Mouse (Mus musculus) megakaryocyte, embryonic 14.5 days (primary cell): ENCODE results near the gene Cmas. TPM values are rescaled to one million over a fixed set of nuclear protein-coding genes. Genes with fewer than 3 reads are reported as not detected.

Source experiments
- H3K27me3 ChIP-seq: replicated peaks from 2 replicates; pipeline ENCODE3; 2012; ENCODE audit warnings: inconsistent platforms
- H3K36me3 ChIP-seq: replicated peaks from 2 replicates; pipeline ENCODE3; 2012; ENCODE audit warnings: low read length, inconsistent platforms, mixed read lengths
- H3K4me1 ChIP-seq: 2 replicates; pipeline ENCODE4 v1.6.1; 2012; ENCODE audit warnings: inconsistent platforms
- H3K4me3 ChIP-seq: replicated peaks from 2 replicates; pipeline ENCODE3; 2012; ENCODE audit warnings: moderate library complexity, mild to moderate bottlenecking, inconsistent platforms
- H3K9me3 ChIP-seq: 2 replicates; pipeline ENCODE4 v1.6.1; 2012; ENCODE audit warnings: inconsistent platforms
- FLI1 ChIP-seq: IDR thresholded peaks from 2 replicates; pipeline ENCODE4 v1.6.1; 2012; ENCODE audit warnings: low read length, inconsistent platforms, mixed read lengths
- GATA1 ChIP-seq: IDR thresholded peaks from 3 replicates; pipeline ENCODE4 v1.6.1; 2012; ENCODE audit warnings: mixed read lengths, low read length, inconsistent platforms, borderline replicate concordance
- polyA plus RNA-seq: library from polyadenylated mRNA; stranded (reverse); fragments of >175 nt; gene quantifications from 2 replicates; pipeline ENCODE4 v1.2.3, GENCODE M21; 2012; ENCODE audit warnings: low replicate concordance; ENCODE audit not compliant: insufficient read depth

Gene Cmas
- polyA plus RNA-seq, 1 experiment, result 176 TPM

DNA sequence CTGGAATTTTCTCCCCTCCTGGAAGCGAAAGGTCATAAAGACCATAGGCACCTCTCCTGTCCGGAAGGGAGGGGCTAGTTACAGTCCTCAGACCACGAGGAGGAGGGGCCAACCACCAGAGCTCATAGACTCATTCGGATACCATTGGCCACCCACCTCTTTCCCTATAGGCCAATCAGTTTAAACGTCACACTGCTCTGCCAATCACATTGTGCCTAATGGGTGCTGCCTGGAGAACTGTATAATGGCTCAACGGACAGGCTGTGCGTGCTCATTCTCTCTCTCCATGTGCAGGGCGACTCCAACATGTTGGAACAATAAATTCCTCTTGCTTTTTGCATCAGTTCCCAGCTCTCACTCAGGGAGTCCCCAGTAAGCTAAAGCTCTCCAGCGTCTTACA is 5.1 kb upstream of the Cmas start:
- no peaks in the 10 kb centered on the region for H3K27me3 ChIP-seq
- H3K36me3 ChIP-seq, result no peaks in the 10 kb centered on the region
- no peaks in the 10 kb centered on the region for H3K9me3 ChIP-seq
- H3K4me1 ChIP-seq, result peaks cover 74% of the 10 kb centered on the region
- TF ChIP-seq GATA1 (no peak), FLI1 (no peak)
- H3K4me3 ChIP-seq, result no peak overlapping the region

DNA sequence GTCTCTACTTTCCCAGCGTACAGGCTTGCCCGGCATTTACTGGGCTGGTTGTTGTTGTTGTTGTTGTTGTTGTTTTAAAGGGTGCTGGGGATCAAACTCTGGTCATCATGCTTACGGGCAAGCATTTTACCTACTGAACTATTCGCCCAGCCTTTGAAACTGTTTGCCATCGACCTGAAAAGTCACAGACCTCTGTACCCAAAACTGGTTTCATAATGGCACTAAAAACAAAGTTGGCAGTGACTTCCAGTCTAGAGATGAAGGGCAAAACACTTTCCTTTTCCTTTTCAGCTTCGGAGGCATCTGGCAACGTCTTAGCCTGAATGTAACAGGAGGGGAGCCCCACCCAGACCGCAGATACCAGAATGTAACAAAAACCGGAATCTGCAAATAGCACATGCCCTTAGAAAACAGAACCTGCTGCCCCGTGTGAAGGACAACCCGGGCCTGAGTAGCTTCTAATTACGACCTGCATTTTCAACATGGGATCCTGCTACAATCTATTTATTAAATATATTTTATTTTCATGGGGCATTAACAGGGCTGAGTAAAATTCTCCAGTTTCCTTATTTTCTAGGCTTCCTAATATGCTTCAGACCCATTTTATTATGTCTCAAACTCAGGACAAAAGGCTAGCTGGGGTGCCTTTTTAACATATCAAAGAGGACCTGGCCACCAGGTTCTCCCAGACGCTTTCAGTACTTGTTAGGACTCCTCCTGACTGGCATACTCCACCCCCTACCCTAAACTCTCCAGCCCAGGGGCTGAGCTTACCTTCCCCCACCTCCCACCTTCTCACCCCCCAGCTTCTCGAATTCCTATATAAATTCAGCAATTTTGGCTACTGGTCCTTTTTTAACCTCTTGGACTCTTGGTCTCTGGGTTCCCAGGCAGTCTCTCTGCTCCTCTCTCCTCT is 3.9 kb upstream of the Cmas start:
- H3K4me1 ChIP-seq, result peaks cover 62% of the 10 kb centered on the region
- H3K4me3 ChIP-seq, result peak overlapping the region; percentile 80
- no peak for TF ChIP-seq FLI1
- TF ChIP-seq GATA1, result no peak
- no peaks in the 10 kb centered on the region for H3K36me3 ChIP-seq
- no peaks in the 10 kb centered on the region for H3K27me3 ChIP-seq
- no peaks in the 10 kb centered on the region for H3K9me3 ChIP-seq

DNA sequence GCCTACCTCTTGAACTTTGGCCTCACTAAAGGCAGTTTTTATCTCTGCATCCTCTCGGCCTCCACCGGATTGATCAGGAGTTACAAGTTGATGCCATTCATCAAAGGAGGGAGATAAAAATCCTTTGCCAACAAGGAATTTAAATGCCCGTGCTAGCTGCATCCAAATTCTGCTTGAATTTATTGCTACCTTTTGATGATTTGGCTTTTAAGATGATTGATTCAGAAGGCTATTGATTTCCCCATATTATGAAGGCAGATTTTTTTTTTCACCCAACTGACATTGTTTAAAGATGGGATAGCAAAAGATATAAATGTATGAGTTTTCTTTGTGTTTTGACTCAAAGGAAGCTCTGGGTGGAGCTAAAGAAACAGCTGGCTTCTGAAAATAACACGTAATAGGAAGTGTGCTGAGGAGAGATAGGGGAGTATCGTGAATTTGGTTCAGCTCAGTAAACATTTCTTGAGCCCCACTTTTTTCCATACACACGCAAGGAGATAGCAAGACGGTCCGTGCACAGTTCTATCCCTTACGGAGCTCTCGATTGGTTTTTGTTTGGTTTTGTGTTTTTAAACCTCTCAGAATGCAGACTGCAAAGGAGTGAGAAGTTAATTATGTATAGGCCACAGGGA is 964 bp downstream of the Cmas start:
- peaks cover 46% of the 10 kb centered on the region for H3K36me3 ChIP-seq
- peaks cover 83% of the 10 kb centered on the region for H3K4me1 ChIP-seq
- TF ChIP-seq FLI1 (peak; percentile 46; the same call in 1 of the 2 replicates), GATA1 (peak; percentile 97)
- no peaks in the 10 kb centered on the region for H3K9me3 ChIP-seq
- no peaks in the 10 kb centered on the region for H3K27me3 ChIP-seq
- peak overlapping the region; percentile 94 for H3K4me3 ChIP-seq

DNA sequence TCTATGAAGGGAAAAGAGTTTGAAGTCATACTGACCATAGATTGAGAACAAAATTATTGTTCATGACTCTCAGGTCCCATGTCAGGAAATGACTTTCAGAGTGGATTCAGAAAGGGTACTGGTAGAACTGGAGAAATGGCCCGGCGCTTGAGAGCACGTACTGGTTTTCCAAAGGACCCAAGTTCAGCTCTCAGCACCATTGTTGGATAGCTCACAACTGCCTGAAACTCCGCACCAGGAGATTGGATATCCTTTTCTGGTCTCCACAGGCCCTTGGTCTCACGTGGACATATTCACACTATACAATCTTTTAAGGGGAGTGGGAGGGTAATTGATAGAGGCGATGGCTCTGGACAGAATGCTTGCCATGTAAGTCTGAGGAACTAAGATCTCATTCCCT is 1.5 kb downstream of the Cmas start:
- peaks cover 51% of the 10 kb centered on the region for H3K36me3 ChIP-seq

DNA sequence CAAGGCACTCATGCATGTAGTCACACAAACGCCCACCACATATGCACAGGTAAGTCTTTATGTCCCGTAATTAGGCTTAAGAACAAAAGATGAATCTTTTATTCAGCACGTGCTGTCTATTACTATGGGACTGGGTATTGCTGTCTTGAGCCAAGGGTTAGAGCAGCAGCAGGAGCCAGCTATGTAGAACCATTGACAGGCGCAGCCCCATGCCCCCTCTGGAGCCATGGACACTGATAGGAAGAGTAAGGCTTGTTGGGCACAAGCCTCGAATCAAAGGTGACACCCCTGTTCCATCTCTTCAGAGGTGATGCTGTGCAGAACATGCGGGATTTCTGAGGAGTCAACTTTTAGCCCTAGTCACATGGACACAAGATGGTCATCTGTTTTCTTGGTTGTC is 2.1 kb downstream of the Cmas start:
- no peak for TF ChIP-seq GATA1
- no peak for TF ChIP-seq FLI1
- peak overlapping the region; percentile 94 for H3K4me3 ChIP-seq
- peaks cover 57% of the 10 kb centered on the region for H3K36me3 ChIP-seq
- H3K27me3 ChIP-seq, result no peaks in the 10 kb centered on the region
- no peaks in the 10 kb centered on the region for H3K9me3 ChIP-seq
- H3K4me1 ChIP-seq, result peaks cover 83% of the 10 kb centered on the region

More for the DNA sequence above, 1.5 kb downstream of the Cmas start:
- H3K4me1 ChIP-seq, result peaks cover 83% of the 10 kb centered on the region
- no peak for TF ChIP-seq FLI1
- no peaks in the 10 kb centered on the region for H3K27me3 ChIP-seq
- no peaks in the 10 kb centered on the region for H3K9me3 ChIP-seq
- H3K4me3 ChIP-seq, result peak overlapping the region; percentile 94

DNA sequence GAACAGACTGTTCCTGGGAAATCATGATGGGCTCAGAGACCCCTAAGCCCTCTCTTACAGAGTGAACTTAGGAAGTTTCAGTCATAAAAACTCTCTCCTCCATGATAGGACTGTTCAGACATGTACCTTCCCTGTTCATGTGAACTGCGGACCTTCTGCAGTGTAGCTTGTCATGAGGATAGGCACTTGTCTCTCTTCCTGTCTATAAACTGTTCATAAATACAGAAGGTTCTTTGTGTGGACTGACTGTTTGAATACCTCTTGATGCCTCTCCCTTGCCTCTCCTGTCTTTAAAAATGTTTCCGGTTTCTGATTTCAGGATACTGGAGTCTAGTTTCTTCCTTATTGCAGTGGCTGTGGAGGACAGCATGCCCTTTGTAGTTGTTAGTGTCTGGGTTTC is 3.1 kb downstream of the Cmas start:
- H3K36me3 ChIP-seq, result peaks cover 67% of the 10 kb centered on the region
- TF ChIP-seq GATA1 (no peak), FLI1 (no peak)
- H3K4me1 ChIP-seq, result peaks cover 83% of the 10 kb centered on the region
- H3K27me3 ChIP-seq, result no peaks in the 10 kb centered on the region
- peak overlapping the region; percentile 94 for H3K4me3 ChIP-seq
- no peaks in the 10 kb centered on the region for H3K9me3 ChIP-seq

DNA sequence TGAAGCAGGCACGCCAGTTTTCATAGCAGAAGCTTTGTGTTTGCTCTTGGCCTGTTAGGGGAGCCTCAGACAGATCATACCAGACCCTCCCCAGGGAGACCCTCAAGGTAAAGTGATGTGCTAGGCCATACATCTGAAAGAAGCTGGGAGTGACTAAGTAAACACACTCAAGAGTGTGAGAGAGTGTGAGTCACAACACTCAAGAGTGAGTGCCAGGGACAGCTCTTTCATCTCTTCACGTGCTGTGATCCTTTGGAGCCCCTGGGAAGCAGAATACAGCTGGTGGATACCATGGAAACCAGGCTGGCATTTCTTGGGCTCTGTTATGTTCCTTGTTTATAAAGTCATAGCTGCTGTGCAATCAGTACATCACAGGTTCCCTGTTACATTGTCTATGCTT is 8.4 kb downstream of the Cmas start:
- Histone ChIP-seq H3K36me3 (peaks cover 100% of the 10 kb centered on the region), H3K4me3 (peak overlapping the region; percentile 66), H3K4me1 (peaks cover 98% of the 10 kb centered on the region), H3K27me3 (no peaks in the 10 kb centered on the region), H3K9me3 (no peaks in the 10 kb centered on the region)
- TF ChIP-seq FLI1 (no peak), GATA1 (no peak)

DNA sequence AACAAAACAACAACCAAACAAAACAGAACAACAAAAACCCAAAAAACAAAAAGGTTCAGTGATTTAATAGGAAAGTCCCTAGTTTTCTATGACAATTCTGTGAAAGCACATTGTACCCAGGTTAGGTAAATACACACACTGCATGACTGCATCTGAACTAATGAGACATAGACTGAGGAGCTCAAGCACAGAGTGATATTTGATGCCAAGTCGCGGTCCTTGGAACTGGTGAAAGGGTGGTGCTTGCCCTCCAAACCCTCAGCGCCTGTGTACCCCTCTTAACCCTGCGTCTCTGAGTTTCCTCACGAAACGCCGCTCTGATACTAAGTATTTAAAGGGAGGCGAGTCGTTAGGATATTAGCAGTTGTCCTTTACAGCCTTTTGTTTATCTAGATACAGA is 10.8 kb downstream of the Cmas start:
- peaks cover 100% of the 10 kb centered on the region for H3K36me3 ChIP-seq
- no peak for TF ChIP-seq GATA1
- TF ChIP-seq FLI1, result no peak
- no peak overlapping the region for H3K4me3 ChIP-seq
- no peaks in the 10 kb centered on the region for H3K9me3 ChIP-seq
- H3K27me3 ChIP-seq, result no peaks in the 10 kb centered on the region
- peaks cover 95% of the 10 kb centered on the region for H3K4me1 ChIP-seq

DNA sequence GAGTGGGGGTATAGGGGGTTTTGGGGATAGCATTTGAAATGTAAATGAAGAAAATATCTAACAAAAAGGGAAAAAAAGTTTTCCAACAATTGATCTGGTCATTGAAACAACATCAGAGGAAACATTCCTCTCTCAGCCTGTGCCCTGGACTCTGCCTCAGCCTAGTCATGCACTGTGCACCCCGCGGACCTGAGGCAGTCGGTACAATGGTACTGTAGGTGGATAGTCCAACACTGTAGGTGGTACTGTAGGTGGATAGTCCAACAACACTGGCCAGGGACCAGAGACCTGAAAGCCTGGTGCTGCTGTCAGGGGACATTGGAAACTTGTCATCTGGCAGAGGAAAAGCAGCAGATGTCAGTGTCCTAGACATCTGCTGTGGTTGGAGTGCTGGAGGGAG is 13.4 kb downstream of the Cmas start:
- peaks cover 95% of the 10 kb centered on the region for H3K4me1 ChIP-seq
- H3K4me3 ChIP-seq, result peak overlapping the region; percentile 53
- H3K27me3 ChIP-seq, result no peaks in the 10 kb centered on the region
- TF ChIP-seq FLI1 (no peak), GATA1 (no peak)
- H3K36me3 ChIP-seq, result peaks cover 100% of the 10 kb centered on the region
- H3K9me3 ChIP-seq, result no peaks in the 10 kb centered on the region

DNA sequence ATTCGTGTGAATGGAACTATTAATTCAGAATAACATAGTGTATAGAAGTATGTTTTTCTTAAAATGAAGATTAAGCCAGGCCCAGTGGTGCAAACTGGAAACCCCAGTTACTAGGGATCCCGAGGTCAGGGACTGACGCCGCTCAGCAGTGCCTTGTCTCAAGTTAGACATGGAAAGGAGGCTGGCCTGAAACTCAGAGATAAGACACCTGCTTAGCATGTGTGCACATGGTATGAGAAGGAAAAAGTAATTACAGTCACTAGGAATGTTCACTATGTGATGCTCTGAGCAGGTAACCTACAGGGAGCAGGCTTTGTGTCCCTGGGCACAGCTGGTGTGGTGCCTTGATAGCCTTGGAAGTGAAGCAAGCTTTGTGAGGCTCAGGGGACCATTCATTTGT is 15.2 kb downstream of the Cmas start:
- no peak overlapping the region for H3K4me3 ChIP-seq
- no peaks in the 10 kb centered on the region for H3K27me3 ChIP-seq
- no peaks in the 10 kb centered on the region for H3K9me3 ChIP-seq
- TF ChIP-seq FLI1, result no peak
- no peak for TF ChIP-seq GATA1
- peaks cover 100% of the 10 kb centered on the region for H3K36me3 ChIP-seq
- H3K4me1 ChIP-seq, result peaks cover 96% of the 10 kb centered on the region
